Mouse (Mus musculus): ENCODE data around the gene Zdhhc14. TPM values are rescaled to one million over a fixed set of nuclear protein-coding genes. Genes with fewer than 3 reads are reported as not detected.

Zdhhc14 gene
- polyA plus RNA-seq, 1 experiment from 2014 or later, result 10.1 TPM

DNA sequence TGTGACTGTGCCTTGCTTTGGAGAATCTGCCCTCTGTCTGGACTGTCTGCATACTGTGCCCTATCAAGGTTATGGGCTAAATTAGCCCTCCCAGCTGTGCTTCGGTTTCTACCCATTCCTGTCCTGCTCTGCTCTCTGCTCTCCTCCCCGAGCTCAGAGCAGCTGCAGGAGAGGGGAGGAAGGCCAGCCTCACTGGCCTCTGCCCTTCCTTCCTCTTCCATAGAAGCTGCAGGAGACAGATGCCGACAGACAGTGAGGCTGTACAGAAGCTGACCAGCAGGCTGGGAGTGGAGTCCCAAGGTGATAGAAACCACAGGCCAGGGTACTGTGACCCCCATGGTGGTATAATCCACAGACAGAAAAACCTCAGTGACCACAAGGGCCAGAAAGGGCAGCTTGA lies 104.1 kb downstream of the Zdhhc14 start:
- Histone ChIP-seq H3K27ac (no peak overlapping the region), H3K27me3 (replicated peaks) (no peaks in the 10 kb centered on the region), H3K4me2 (no peak overlapping the region), H3K9me3 (no peaks in the 10 kb centered on the region), H3K9ac (no peak overlapping the region), H3K36me3 (replicated peaks) (no peaks in the 10 kb centered on the region), H3K4me1 (peaks cover 5% of the 10 kb centered on the region; the same call in 1 of the 2 replicates), H3K4me3 (no peak overlapping the region)
- no peak for ATAC-seq (replicated peaks)
- WGBS, result 72% methylated on average over 3 of the region's 3 CpGs

DNA sequence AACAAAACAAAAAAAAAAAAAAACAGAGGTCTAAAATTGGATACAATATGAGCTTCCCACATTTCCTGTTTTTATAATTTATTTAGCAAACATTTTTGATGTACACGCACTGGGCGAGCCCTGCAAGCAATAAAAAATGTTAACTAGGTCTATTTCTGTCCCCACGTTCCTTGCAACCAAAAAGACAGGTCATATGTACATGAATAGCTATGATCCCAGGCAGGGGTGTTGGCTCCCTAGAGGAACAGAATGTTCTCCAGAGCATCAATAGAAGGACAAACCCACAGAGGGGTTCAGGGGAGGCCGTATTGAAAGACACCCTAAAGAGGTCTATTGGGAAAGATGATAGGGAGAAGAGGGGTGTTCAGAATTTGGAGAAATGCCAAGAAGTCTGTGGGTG lies 106.6 kb downstream of the Zdhhc14 start:
- 82% methylated on average over 4 of the region's 4 CpGs for WGBS
- H3K9ac ChIP-seq, result no peak overlapping the region
- H3K4me2 ChIP-seq, result no peak overlapping the region
- H3K27ac ChIP-seq, result no peak overlapping the region
- no peaks in the 10 kb centered on the region for H3K36me3 ChIP-seq (replicated peaks)
- H3K4me3 ChIP-seq, result no peak overlapping the region
- peaks cover 5% of the 10 kb centered on the region; the same call in 1 of the 2 replicates for H3K4me1 ChIP-seq
- no peaks in the 10 kb centered on the region for H3K9me3 ChIP-seq
- no peak for ATAC-seq (replicated peaks)
- no peaks in the 10 kb centered on the region for H3K27me3 ChIP-seq (replicated peaks)

- ATAC-seq (replicated peaks), result no peak
- no peak overlapping the region for H3K9ac ChIP-seq
- no peak overlapping the region for H3K27ac ChIP-seq
- H3K9me3 ChIP-seq, result no peaks in the 10 kb centered on the region
- no peaks in the 10 kb centered on the region for H3K27me3 ChIP-seq (replicated peaks)
- 91% methylated on average over 8 of the region's 8 CpGs for WGBS
- H3K36me3 ChIP-seq (replicated peaks), result no peaks in the 10 kb centered on the region
- 0 out of 2 replicates have a peak, but pooled peaks cover 3% of the 10 kb centered on the region for H3K4me1 ChIP-seq
- no peak overlapping the region for H3K4me2 ChIP-seq
- no peak overlapping the region for H3K4me3 ChIP-seq
Observed at GRCm38 (mm10) chr17:5600505-5601027, 108.2 kb downstream of the Zdhhc14 start.

- Histone ChIP-seq H3K27ac (no peak overlapping the region), H3K27me3 (replicated peaks) (no peaks in the 10 kb centered on the region), H3K4me2 (no peak overlapping the region), H3K9me3 (no peaks in the 10 kb centered on the region), H3K4me1 (peaks cover 11% of the 10 kb centered on the region; the same call in 1 of the 2 replicates), H3K9ac (no peak overlapping the region), H3K36me3 (replicated peaks) (no peaks in the 10 kb centered on the region), H3K4me3 (no peak overlapping the region)
- no peak for ATAC-seq (replicated peaks)
- 88% methylated on average over 6 of the region's 6 CpGs for WGBS
Observed at GRCm38 (mm10) chr17:5601953-5602352, 109.6 kb downstream of the Zdhhc14 start.

GRCm38 (mm10) chr17:5606151-5606591 lies 113.8 kb downstream of the Zdhhc14 start:
- ATAC-seq (replicated peaks), result no peak
- no peaks in the 10 kb centered on the region for H3K27me3 ChIP-seq (replicated peaks)
- no peak overlapping the region for H3K9ac ChIP-seq
- H3K9me3 ChIP-seq, result no peaks in the 10 kb centered on the region
- no peaks in the 10 kb centered on the region for H3K36me3 ChIP-seq (replicated peaks)
- 54% methylated on average over 8 of the region's 8 CpGs for WGBS
- peak overlapping the region; percentile 56 for H3K27ac ChIP-seq
- H3K4me3 ChIP-seq, result no peak overlapping the region
- peaks cover 11% of the 10 kb centered on the region; the same call in 1 of the 2 replicates for H3K4me1 ChIP-seq
- H3K4me2 ChIP-seq, result no peak overlapping the region

DNA sequence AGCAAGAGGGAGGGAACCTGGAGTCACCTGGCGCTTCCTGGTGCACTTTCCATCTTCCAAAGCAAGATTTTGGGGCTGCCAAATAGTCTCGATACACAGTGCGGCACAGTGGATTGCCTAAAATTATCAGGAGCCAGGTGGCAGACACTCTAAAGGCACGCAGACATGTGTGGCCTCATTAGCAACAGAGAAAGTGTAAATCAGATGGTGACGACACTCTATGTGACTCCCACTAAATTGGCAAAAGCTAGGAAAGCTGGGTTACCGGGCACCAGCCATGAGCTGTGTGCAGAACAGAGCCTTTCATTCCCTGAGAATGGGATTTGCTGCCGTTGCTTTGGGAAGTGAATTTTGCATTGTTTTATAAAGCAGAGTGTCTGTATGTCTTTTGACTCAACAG lies 115.0 kb downstream of the Zdhhc14 start:
- Histone ChIP-seq H3K27me3 (replicated peaks) (no peaks in the 10 kb centered on the region), H3K4me1 (peaks cover 11% of the 10 kb centered on the region; the same call in 1 of the 2 replicates), H3K27ac (no peak overlapping the region), H3K9ac (no peak overlapping the region), H3K36me3 (replicated peaks) (no peaks in the 10 kb centered on the region), H3K4me2 (no peak overlapping the region), H3K9me3 (no peaks in the 10 kb centered on the region), H3K4me3 (no peak overlapping the region)
- ATAC-seq (replicated peaks), result no peak
- WGBS, result 74% methylated on average over 7 of the region's 7 CpGs

GRCm38 (mm10) chr17:5609875-5610552 lies 117.7 kb downstream of the Zdhhc14 start:
- 85% methylated on average over 4 of the region's 4 CpGs for WGBS
- Histone ChIP-seq H3K36me3 (replicated peaks) (no peaks in the 10 kb centered on the region), H3K4me3 (no peak overlapping the region), H3K9ac (no peak overlapping the region), H3K27me3 (replicated peaks) (no peaks in the 10 kb centered on the region), H3K4me1 (peaks cover 11% of the 10 kb centered on the region; the same call in 1 of the 2 replicates), H3K4me2 (no peak overlapping the region), H3K9me3 (no peaks in the 10 kb centered on the region), H3K27ac (no peak overlapping the region)
- no peak for ATAC-seq (replicated peaks)

- Histone ChIP-seq H3K4me3 (no peak overlapping the region), H3K9me3 (no peaks in the 10 kb centered on the region), H3K27me3 (replicated peaks) (no peaks in the 10 kb centered on the region), H3K4me1 (no peaks in the 10 kb centered on the region), H3K27ac (no peak overlapping the region), H3K9ac (no peak overlapping the region), H3K36me3 (replicated peaks) (no peaks in the 10 kb centered on the region), H3K4me2 (no peak overlapping the region)
- ATAC-seq (replicated peaks), result no peak
- WGBS, result 74% methylated on average over 4 of the region's 4 CpGs
Observed at GRCm38 (mm10) chr17:5612236-5612635, 119.9 kb downstream of the Zdhhc14 start.

DNA sequence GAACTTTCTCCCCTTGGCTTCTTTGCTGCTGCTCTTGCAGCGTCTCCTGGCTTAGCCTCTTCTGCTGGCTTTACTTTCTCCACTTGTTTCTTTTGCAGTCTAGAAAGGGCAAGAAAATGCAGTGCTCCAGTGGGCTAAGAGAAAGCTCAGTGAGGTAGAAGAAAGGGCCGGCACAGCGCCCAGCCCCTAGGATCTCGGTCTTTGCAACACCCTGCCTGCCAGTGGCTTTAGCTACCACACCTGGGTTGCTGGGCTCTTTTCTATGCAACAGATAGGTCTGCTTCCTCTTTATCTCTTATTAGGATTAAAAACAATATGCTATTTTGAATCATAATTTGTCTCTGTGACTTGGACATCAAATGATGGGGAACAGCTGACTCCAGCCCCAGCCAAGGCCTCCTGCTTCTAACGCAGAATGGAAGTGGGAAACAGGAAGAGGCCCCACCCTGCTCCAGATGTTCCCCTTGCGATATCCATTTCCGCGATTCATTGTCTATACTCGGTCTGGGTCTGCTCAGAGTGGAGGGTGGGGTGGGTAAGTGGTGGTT lies 122.5 kb downstream of the Zdhhc14 start:
- Histone ChIP-seq H3K4me2 (no peak overlapping the region), H3K9me3 (no peaks in the 10 kb centered on the region), H3K27ac (no peak overlapping the region), H3K4me1 (no peaks in the 10 kb centered on the region), H3K4me3 (no peak overlapping the region), H3K9ac (no peak overlapping the region), H3K36me3 (replicated peaks) (no peaks in the 10 kb centered on the region), H3K27me3 (replicated peaks) (no peaks in the 10 kb centered on the region)
- ATAC-seq (replicated peaks), result no peak
- WGBS, result 79% methylated on average over 9 of the region's 9 CpGs

GRCm38 (mm10) chr17:5621626-5622591 lies 129.6 kb downstream of the Zdhhc14 start:
- Histone ChIP-seq H3K4me3 (no peak overlapping the region), H3K36me3 (replicated peaks) (no peaks in the 10 kb centered on the region), H3K9me3 (no peaks in the 10 kb centered on the region), H3K27me3 (replicated peaks) (no peaks in the 10 kb centered on the region), H3K27ac (no peak overlapping the region), H3K9ac (no peak overlapping the region), H3K4me1 (no peaks in the 10 kb centered on the region), H3K4me2 (no peak overlapping the region)
- no peak for ATAC-seq (replicated peaks)
- 87% methylated on average over 25 of the region's 25 CpGs for WGBS

DNA sequence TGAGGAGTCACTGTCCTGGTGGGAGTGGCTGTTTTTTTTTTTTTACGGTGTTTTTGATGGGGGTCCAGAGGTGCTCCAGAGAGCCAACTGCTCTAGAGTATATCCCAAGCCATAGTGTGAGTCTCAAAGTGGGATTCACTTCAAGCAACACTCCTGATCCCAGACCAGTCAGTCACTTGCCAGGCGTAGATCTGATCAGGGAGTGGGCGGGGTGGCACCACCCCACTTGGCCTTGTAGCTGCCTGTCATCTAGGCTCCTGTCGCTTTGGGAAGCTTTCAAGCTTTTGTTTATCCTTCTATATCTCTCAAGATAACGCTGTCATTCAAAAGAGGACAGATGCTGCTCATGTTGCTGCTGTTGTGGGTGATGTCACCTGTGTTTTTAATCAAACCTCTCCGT lies 130.4 kb downstream of the Zdhhc14 start:
- H3K27me3 ChIP-seq (replicated peaks), result no peaks in the 10 kb centered on the region
- H3K4me2 ChIP-seq, result no peak overlapping the region
- H3K4me3 ChIP-seq, result no peak overlapping the region
- H3K9ac ChIP-seq, result no peak overlapping the region
- ATAC-seq (replicated peaks), result no peak
- WGBS, result 69% methylated on average over 6 of the region's 6 CpGs
- no peak overlapping the region for H3K27ac ChIP-seq
- no peaks in the 10 kb centered on the region for H3K9me3 ChIP-seq
- H3K36me3 ChIP-seq (replicated peaks), result no peaks in the 10 kb centered on the region
- no peaks in the 10 kb centered on the region for H3K4me1 ChIP-seq

DNA sequence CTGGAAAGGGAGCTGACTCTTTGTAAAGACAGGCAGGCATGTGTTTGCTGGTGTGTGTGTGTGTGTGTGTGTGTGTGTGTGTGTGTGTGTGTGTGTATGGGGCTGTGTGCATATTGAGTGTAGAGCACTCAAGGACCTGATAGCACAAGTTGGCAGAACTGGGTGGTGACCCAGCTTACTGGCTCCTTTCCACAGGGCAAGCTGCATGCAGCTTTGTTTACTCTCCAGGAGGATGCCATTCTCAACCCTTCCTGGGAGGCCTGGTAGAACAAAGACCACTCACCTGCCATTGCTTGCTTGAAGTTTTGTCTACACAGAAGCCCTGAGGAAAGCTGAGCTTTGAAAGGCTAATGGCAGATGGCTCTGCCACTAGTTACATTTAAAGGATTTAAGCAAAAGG lies 130.8 kb downstream of the Zdhhc14 start:
- Histone ChIP-seq H3K9ac (no peak overlapping the region), H3K4me1 (no peaks in the 10 kb centered on the region), H3K9me3 (no peaks in the 10 kb centered on the region), H3K36me3 (replicated peaks) (no peaks in the 10 kb centered on the region), H3K4me2 (no peak overlapping the region), H3K4me3 (no peak overlapping the region), H3K27me3 (replicated peaks) (no peaks in the 10 kb centered on the region), H3K27ac (no peak overlapping the region)
- ATAC-seq (replicated peaks), result no peak

Measured in midbrain, embryonic 15.5 days (tissue).